Mouse (Mus musculus): ENCODE data around the gene Ltc4s. TPM values are rescaled to one million over a fixed set of nuclear protein-coding genes. Genes with fewer than 3 reads are reported as not detected.

Ltc4s gene
- total RNA-seq, 2 experiments from 2014 or later: 5.5 to 8.6 TPM

- intact Hi-C loops (cut with DNase I): no loop called here
These were observed 31.1 kb downstream of the Ltc4s start for GRCm38 (mm10) chr11:50207344-50207743.

DNA sequence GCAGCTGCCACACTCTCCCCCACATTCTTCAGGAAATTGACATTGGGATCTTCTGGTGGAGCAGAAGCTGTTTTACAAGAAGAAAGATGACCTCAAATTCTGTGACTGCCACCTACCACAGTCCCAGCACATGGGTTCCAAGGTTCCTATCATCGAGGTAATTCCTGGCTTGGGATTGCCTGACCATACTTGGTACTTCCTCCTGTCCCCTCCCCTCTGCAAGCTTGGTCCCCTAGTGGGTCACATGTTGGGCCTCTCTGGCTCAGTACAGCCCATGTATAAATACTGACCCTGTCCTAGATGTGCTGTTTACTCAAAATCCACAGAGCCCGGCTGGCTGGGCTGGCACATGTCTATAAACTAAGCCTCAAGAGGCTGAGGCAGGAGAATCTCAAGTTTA lies 32.4 kb downstream of the Ltc4s start:
- intact Hi-C loops (cut with DNase I): no loop called here
- no peak for DNase-seq

More at GRCm38 (mm10) chr11:50207344-50207743, 31.1 kb downstream of the Ltc4s start:
- no peak for DNase-seq

DNA sequence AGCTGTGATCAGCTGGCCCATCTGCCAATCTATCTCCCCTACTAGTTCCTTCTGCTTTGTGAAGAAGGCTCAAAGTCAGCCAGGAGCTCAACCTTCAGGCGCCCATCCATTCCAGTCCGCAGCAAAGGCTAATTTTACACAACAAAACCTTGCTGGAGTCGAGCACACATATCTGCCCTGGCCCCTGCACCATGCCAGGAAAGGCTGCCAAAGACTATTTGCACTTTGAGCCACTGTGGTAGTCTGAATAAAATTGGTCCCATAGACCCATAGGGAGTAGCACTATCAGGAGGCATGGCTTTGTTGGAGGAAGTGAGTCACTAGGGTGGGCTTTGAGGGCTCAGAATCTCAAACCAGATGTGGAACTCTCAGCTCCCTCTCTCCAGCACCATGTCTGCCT lies 33.0 kb downstream of the Ltc4s start:
- intact Hi-C loops (cut with DNase I): no loop called here
- DNase-seq: no peak

DNA sequence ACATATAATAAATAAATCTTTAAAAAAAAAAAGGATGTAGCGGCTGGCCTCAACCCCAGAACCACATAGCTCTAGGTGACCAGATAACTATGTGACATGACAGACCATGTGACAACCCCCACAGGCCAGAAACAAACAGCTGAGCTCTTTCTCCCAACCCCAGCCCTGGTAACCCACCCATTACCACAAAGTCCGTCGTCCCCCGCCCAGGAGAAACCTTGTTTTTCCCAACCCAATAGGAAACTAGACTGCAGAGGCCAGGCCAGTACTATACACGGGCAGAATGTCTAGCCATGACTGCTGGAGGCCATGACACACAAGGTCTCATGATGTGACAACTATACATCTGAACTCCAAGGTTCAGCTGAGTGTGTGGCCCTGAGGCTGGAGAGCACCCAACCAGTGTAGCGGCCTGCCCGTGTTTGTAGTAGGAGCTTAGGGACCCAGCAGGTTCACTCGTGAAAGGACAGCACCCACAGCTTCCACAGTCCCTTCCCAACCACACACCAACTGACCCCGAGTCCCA lies 35.1 kb downstream of the Ltc4s start:
- intact Hi-C loops (cut with DNase I): no loop called here
- DNase-seq: no peak

- intact Hi-C loops (cut with DNase I): no loop called here
These were observed 36.8 kb downstream of the Ltc4s start for GRCm38 (mm10) chr11:50201590-50201989.

GRCm38 (mm10) chr11:50200613-50201012 lies 37.8 kb downstream of the Ltc4s start:
- DNase-seq: no peak
- intact Hi-C loops (cut with DNase I): no loop called here

More at GRCm38 (mm10) chr11:50201590-50201989, 36.8 kb downstream of the Ltc4s start:
- no peak for DNase-seq

DNA sequence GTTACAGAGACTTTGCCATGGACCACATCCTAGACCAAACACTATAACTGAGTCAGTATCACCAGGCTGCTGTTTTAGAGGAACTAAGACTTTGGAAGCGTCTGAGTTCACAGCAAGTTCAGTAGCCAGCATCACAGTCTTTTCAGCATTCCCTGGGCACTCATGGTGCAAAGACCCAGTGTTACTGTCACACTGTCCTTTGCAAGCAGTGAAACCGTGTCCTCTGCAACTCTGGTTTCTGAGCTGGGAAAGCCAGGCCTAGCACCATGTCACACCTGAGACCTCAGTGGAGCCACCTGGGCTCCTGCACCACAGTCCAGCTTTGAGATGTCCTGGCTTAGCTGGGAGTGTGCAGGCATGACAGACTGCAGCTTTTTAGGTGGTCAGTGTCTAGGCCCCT lies 39.5 kb downstream of the Ltc4s start:
- intact Hi-C loops (cut with DNase I): no loop called here
- no peak for DNase-seq

DNA sequence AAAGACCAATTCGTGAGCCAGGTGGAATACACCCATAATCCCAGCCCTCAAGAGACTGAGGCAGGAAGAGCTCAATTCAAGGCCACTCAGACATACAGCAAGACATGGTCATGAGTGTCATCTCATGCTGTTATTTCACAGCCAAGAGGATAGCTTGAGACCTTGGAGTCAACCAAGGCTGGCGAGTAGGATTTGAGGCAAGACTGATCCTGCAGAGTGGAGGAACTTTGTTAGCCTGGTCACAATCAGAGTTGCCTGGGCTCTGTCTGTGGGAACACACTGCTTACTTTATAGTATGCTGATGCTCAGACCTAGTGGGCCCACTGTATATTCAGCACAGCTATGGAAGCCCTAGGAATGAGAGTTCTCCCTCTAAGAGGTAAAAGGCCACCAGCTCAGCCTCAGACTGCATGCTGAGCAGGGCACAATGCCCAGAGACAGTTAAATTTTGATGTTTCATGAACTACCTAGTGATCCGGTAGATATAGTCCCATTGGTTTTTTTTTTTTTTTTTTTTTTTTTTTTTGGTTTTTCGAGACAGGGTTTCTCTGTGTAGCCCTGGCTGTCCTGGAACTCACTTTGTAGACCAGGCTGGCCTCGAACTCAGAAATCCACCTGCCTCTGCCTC lies 40.1 kb downstream of the Ltc4s start:
- DNase-seq: no peak
- intact Hi-C loops (cut with DNase I): no loop called here

- intact Hi-C loops (cut with DNase I): no loop called here
- no peak for DNase-seq
These were observed 40.9 kb downstream of the Ltc4s start for GRCm38 (mm10) chr11:50197500-50197899.

- intact Hi-C loops (cut with DNase I): no loop called here
- DNase-seq: no peak
These were observed 43.6 kb downstream of the Ltc4s start for GRCm38 (mm10) chr11:50194793-50195192.

DNA sequence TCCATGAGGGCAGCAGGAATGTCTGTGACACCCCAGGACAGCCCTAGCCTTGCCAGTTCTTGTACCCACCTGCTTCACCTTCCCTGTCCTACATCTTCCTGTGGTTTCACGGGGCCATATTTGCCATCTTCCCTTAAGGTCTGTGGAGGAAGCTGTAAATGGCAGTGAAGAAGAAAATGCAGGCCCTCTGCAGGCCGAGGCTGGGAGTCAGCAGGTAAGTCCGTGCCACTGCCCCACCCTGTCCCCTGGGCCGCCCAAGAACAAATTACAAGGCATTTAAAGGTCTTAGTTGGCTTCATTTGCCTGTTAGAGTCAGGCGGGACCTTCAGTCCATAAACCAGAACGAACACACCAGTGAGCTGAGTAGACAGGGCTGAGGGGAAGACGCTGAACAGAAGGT lies 44.3 kb downstream of the Ltc4s start:
- DNase-seq: no peak
- intact Hi-C loops (cut with DNase I): no loop called here

DNA sequence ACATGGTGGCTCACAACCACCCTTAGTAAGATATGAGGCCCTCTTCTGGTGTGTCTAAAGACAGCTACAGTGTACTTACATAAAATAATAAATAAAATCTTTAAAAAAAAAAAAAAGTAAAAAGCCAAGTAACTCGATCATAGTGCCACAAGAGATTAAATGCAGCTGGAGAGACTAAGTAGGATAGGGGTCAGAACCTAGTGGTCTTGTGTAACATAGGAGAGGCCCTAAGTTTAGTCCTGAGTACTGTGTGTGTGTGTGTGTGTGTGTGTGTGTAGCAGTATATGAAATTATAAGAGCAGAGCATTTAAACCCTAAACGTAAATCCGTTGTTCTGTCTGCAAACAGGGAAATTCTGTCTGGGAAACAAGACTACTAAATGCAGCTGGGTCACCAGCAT lies 46.1 kb downstream of the Ltc4s start:
- intact Hi-C loops (cut with DNase I): no loop called here
- DNase-seq: no peak

GRCm38 (mm10) chr11:50190362-50190761 lies 48.1 kb downstream of the Ltc4s start:
- DNase-seq: no peak
- intact Hi-C loops (cut with DNase I): no loop called here

DNA sequence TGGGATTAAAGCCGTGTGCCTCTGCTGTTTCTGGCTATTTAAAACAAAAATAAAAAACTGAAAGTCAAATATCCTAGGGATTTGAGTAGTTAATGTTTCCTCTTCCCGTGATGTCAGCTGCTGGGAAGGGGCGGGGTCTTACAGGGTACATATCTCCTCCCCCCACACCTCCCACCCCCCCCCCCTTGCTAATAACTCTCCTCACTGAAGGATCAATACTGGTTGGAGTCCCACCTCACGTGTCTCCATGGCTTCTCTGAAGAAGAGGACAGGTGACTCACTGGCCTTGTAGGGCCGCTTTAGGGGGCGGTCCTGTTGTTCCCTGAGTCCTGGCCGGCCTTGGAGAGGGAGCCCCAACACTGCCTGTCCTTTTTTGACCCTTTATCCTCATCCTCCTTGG lies 49.7 kb downstream of the Ltc4s start:
- intact Hi-C loops (cut with DNase I): no loop called here

More for the DNA sequence above, 49.7 kb downstream of the Ltc4s start:
- DNase-seq: no peak

Small RNAs within 50 kb of the gene (microRNA-seq; reads per million reads assigned to microRNA genes)
- gene Mir6919 (ENCODE audit: borderline number of aligned reads in 2 of 2): 0 to 1.3 reads per million in 2 experiments

Other genes with a start within 250 kb of the Ltc4s start
- 10 to 100 TPM; 50.2 to 51.7 TPM for gene Rnf130, start 213.3 kb downstream of the Ltc4s start, total RNA-seq (2021)
- 10 to 100 TPM; 43.8 to 49.7 TPM for gene Tbc1d9b, start 107.2 kb downstream of the Ltc4s start, total RNA-seq (2021)
- gene Mrnip, start 64.2 kb downstream of the Ltc4s start, total RNA-seq (2021): 1 to 10 TPM; 1.8 to 2.4 TPM
- 100 to 1,000 TPM; 379 to 464 TPM for gene Sqstm1, start 27.8 kb downstream of the Ltc4s start, total RNA-seq (2021)
- gene Mgat4b, start 27.7 kb downstream of the Ltc4s start, total RNA-seq (2021): 10 to 100 TPM; 84.5 to 87.8 TPM
- 10 to 100 TPM; 11.5 to 11.8 TPM for gene Maml1, start 53.7 kb upstream of the Ltc4s start, total RNA-seq (2021)
- 100 to 1,000 TPM; 301 to 316 TPM for gene Canx, start 87.1 kb upstream of the Ltc4s start, total RNA-seq (2021)
- gene Cby3, start 115.8 kb upstream of the Ltc4s start, total RNA-seq (2021): not detected
- 100 to 1,000 TPM in 1 of 2 experiments, 10 to 100 TPM in 1; 97.8 to 106 TPM for gene Hnrnph1, start 138.4 kb upstream of the Ltc4s start, total RNA-seq (2021)
- gene Rufy1, start 192.5 kb upstream of the Ltc4s start, total RNA-seq (2021): 10 to 100 TPM; 29.8 to 29.9 TPM

All from heart, postnatal 36 days (tissue).